Mouse (Mus musculus) embryonic fibroblast, embryonic 13.5 days (primary cell): ENCODE results near the gene Adamtsl1.

Experiments used
- CTCF ChIP-seq: IDR thresholded peaks from 2 replicates; pipeline ENCODE4 v1.5.1; 2011; ENCODE audit warnings: mild to moderate bottlenecking, control low read depth, low read length, moderate library complexity, borderline replicate concordance; ENCODE audit not compliant: insufficient read depth
- POLR2A ChIP-seq: IDR thresholded peaks from 2 replicates; pipeline ENCODE4 v1.6.1; 2011; ENCODE audit warnings: low read depth, mild to moderate bottlenecking, control low read depth, low read length, moderate library complexity

GRCm38 (mm10) chr4:85695237-85695636, 181.3 kb downstream of the Adamtsl1 start:
- TF ChIP-seq CTCF (no peak), POLR2A (no peak)
